Mouse (Mus musculus) cerebral cortex, adult 2 months (tissue): Measurements from ENCODE around the gene Tcp11.

Experiments used
- WGBS: fragments of 180-500 bp; shearing (Covaris S2); methylation state at CpG from one replicate; pipeline ENCODE4 v1.1.7; 2018; 5-methylcytosine and 5-hydroxymethylcytosine counted together

The Tcp11 gene

GRCm38 (mm10) chr17:28084395-28084905, 4.0 kb upstream of the Tcp11 start:
- WGBS, result 43% methylated on average over 22 of the region's 22 CpGs

GRCm38 (mm10) chr17:28082863-28083262, 2.4 kb upstream of the Tcp11 start:
- WGBS, result 86% methylated on average over 13 of the region's 13 CpGs

- WGBS, result 88% methylated on average over 7 of the region's 7 CpGs
These were observed 1.4 kb upstream of the Tcp11 start for GRCm38 (mm10) chr17:28081856-28082255.

GRCm38 (mm10) chr17:28081385-28081784, 946 bp upstream of the Tcp11 start:
- 50% methylated on average over 9 of the region's 9 CpGs for WGBS

GRCm38 (mm10) chr17:28080817-28081165, 352 bp upstream of the Tcp11 start:
- WGBS, result 29% methylated on average over 9 of the region's 9 CpGs

- WGBS, result under 1% methylated on average over 25 of the region's 25 CpGs
These were observed 821 bp downstream of the Tcp11 start for GRCm38 (mm10) chr17:28079618-28080017.

- 90% methylated on average over 9 of the region's 9 CpGs for WGBS
These were observed 2.4 kb downstream of the Tcp11 start for GRCm38 (mm10) chr17:28078028-28078427.

GRCm38 (mm10) chr17:28074486-28074885, 6.0 kb downstream of the Tcp11 start:
- WGBS, result 86% methylated on average over 7 of the region's 7 CpGs

- 45% methylated on average over 2 of the region's 2 CpGs for WGBS
These were observed 7.7 kb downstream of the Tcp11 start for GRCm38 (mm10) chr17:28072730-28073129.

- 81% methylated on average over 13 of the region's 13 CpGs for WGBS
These were observed 10.2 kb downstream of the Tcp11 start for GRCm38 (mm10) chr17:28070256-28070655.

GRCm38 (mm10) chr17:28069446-28069845, 11.0 kb downstream of the Tcp11 start:
- WGBS, result 39% methylated on average over 12 of the region's 12 CpGs

- WGBS, result 55% methylated on average over 4 of the region's 4 CpGs
These were observed 13.1 kb downstream of the Tcp11 start for GRCm38 (mm10) chr17:28067303-28067702.

GRCm38 (mm10) chr17:28063163-28063562, 17.3 kb downstream of the Tcp11 start:
- 70% methylated on average over 6 of the region's 6 CpGs for WGBS

- WGBS, result 83% methylated on average over 7 of the region's 7 CpGs
These were observed 17.7 kb downstream of the Tcp11 start for GRCm38 (mm10) chr17:28062710-28063109.

- 37% methylated on average over 7 of the region's 7 CpGs for WGBS
These were observed 19.0 kb downstream of the Tcp11 start for GRCm38 (mm10) chr17:28061472-28061871.

- WGBS, result 95% methylated on average over 11 of the region's 11 CpGs
These were observed 19.8 kb downstream of the Tcp11 start for GRCm38 (mm10) chr17:28060681-28061080.

- WGBS, result 86% methylated on average over 13 of the region's 13 CpGs
These were observed 22.1 kb downstream of the Tcp11 start for GRCm38 (mm10) chr17:28058346-28058745.

- 90% methylated on average over 21 of the region's 21 CpGs for WGBS
These were observed 28.1 kb downstream of the Tcp11 start for GRCm38 (mm10) chr17:28052293-28052863.

- WGBS, result 89% methylated on average over 8 of the region's 8 CpGs
These were observed 30.2 kb downstream of the Tcp11 start for GRCm38 (mm10) chr17:28050210-28050609.

GRCm38 (mm10) chr17:28048425-28048824, 32.0 kb downstream of the Tcp11 start:
- 52% methylated on average over 4 of the region's 4 CpGs for WGBS

GRCm38 (mm10) chr17:28047520-28047919, 32.9 kb downstream of the Tcp11 start:
- WGBS, result 57% methylated on average over 5 of the region's 5 CpGs

GRCm38 (mm10) chr17:28047017-28047416, 33.4 kb downstream of the Tcp11 start:
- 67% methylated on average over 5 of the region's 5 CpGs for WGBS

- 15% methylated on average over 23 of the region's 23 CpGs for WGBS
These were observed 38.1 kb downstream of the Tcp11 start for GRCm38 (mm10) chr17:28042299-28042771.

- WGBS, result 66% methylated on average over 13 of the region's 13 CpGs
These were observed 39.1 kb downstream of the Tcp11 start for GRCm38 (mm10) chr17:28041298-28041697.
